Mouse (Mus musculus) forebrain, embryonic 11.5 days (tissue): ENCODE data around the gene Atp13a2. TPM values are rescaled to one million over a fixed set of nuclear protein-coding genes. Genes with fewer than 3 reads are reported as not detected.

Experiments used
- ATAC-seq: fragments of 200-750 bp; cut with Nextera tagmentation; replicated peaks from 2 replicates; pipeline ENCODE4 v1.8.0; 2017; ENCODE audit warnings: moderate TSS enrichment; ENCODE audit not compliant: low FRiP score
- DNase-seq: peaks from one replicate; pipeline ENCODE4 v3.0.0-alpha.2; 2017; ENCODE audit warnings: low spot score
- H3K27ac ChIP-seq: fragments of 300-500 bp; sonication (generic); 2 replicates; pipeline ENCODE4 v1.5.1; 2014; ENCODE audit warnings: low read depth, low read length
- H3K27me3 ChIP-seq: fragments of 300-500 bp; sonication (generic); 2 replicates; pipeline ENCODE4 v1.6.1; 2014; ENCODE audit warnings: mild to moderate bottlenecking, low read length, mixed read lengths; ENCODE audit not compliant: control insufficient read depth, insufficient read depth
- H3K36me3 ChIP-seq: fragments of 300-500 bp; sonication (generic); 2 replicates; pipeline ENCODE4 v1.6.1; 2014; ENCODE audit warnings: mild to moderate bottlenecking, low read length, moderate library complexity, mixed read lengths; ENCODE audit not compliant: control insufficient read depth, insufficient read depth
- H3K4me1 ChIP-seq: fragments of 300-500 bp; sonication (generic); replicated peaks from 2 replicates; pipeline ENCODE4 v1.6.1; 2014; ENCODE audit warnings: low read length, mixed read lengths; ENCODE audit not compliant: control insufficient read depth, insufficient read depth
- H3K4me2 ChIP-seq: fragments of 300-500 bp; sonication (generic); 2 replicates; pipeline ENCODE4 v1.6.1; 2014; ENCODE audit warnings: low read depth, mild to moderate bottlenecking, low read length, moderate library complexity, mixed read lengths; ENCODE audit not compliant: severe bottlenecking
- H3K4me3 ChIP-seq: fragments of 300-500 bp; sonication (generic); 2 replicates; pipeline ENCODE4 v1.5.1; 2014; ENCODE audit warnings: low read depth, low read length
- H3K9ac ChIP-seq: fragments of 300-500 bp; sonication (generic); 2 replicates; pipeline ENCODE4 v1.6.1; 2014; ENCODE audit warnings: low read length
- H3K9me3 ChIP-seq: fragments of 300-500 bp; sonication (generic); 2 replicates; pipeline ENCODE4 v1.6.1; 2016; ENCODE audit warnings: low read length, mixed read lengths; ENCODE audit not compliant: control insufficient read depth
- WGBS: fragments of 180-500 bp; shearing (Covaris S2); extraction: QIAGEN DNeasy Blood & Tissue Kit; methylation state at CpG from one replicate; pipeline ENCODE4 v1.1.7; 2014; 5-methylcytosine and 5-hydroxymethylcytosine counted together
- polyA plus RNA-seq: library from polyadenylated mRNA; unstranded; fragments of >200 nt; fragmentation: Nextera tagmentation; extraction: Ambion mirVana; gene quantifications from 2 replicates; pipeline ENCODE4 v1.2.1, GENCODE M21; 2014

Atp13a2 gene
- polyA plus RNA-seq, 1 experiment from 2014 or later, result 51.2 TPM

GRCm38 (mm10) chr4:141012558-141012957 lies 25.9 kb downstream of the Atp13a2 start:
- ATAC-seq (no peak), DNase-seq (no peak)
- Histone ChIP-seq H3K4me1 (peaks cover 13% of the 10 kb centered on the region), H3K4me3 (no peak overlapping the region), H3K4me2 (no peak overlapping the region), H3K27ac (peak overlapping the region; percentile 83; the same call in 1 of the 2 replicates), H3K9ac (peak overlapping the region; percentile 86), H3K9me3 (no peaks in the 10 kb centered on the region), H3K27me3 (no peaks in the 10 kb centered on the region), H3K36me3 (peaks cover 2% of the 10 kb centered on the region; the same call in 1 of the 2 replicates)
- 77% methylated on average over 10 of the region's 10 CpGs for WGBS

GRCm38 (mm10) chr4:141014114-141014513 lies 27.4 kb downstream of the Atp13a2 start:
- ATAC-seq (no peak), DNase-seq (no peak)
- H3K4me3 ChIP-seq, result no peak overlapping the region
- H3K4me2 ChIP-seq, result no peak overlapping the region
- no peaks in the 10 kb centered on the region for H3K9me3 ChIP-seq
- peaks cover 13% of the 10 kb centered on the region for H3K4me1 ChIP-seq
- peaks cover 2% of the 10 kb centered on the region; the same call in 1 of the 2 replicates for H3K36me3 ChIP-seq
- H3K9ac ChIP-seq, result no peak overlapping the region
- H3K27ac ChIP-seq, result no peak overlapping the region
- WGBS, result 68% methylated on average over 8 of the region's 8 CpGs
- no peaks in the 10 kb centered on the region for H3K27me3 ChIP-seq

GRCm38 (mm10) chr4:141014856-141015255 lies 28.2 kb downstream of the Atp13a2 start:
- Histone ChIP-seq H3K4me1 (peaks cover 13% of the 10 kb centered on the region), H3K9ac (no peak overlapping the region), H3K36me3 (peaks cover 2% of the 10 kb centered on the region; the same call in 1 of the 2 replicates), H3K4me3 (no peak overlapping the region), H3K9me3 (no peaks in the 10 kb centered on the region), H3K27ac (no peak overlapping the region), H3K27me3 (no peaks in the 10 kb centered on the region), H3K4me2 (no peak overlapping the region)
- DNase-seq, result no peak
- ATAC-seq, result no peak
- WGBS, result 89% methylated on average over 11 of the region's 11 CpGs

- Histone ChIP-seq H3K36me3 (peaks cover 2% of the 10 kb centered on the region; the same call in 1 of the 2 replicates), H3K27ac (no peak overlapping the region), H3K27me3 (no peaks in the 10 kb centered on the region), H3K4me1 (peaks cover 15% of the 10 kb centered on the region), H3K4me3 (no peak overlapping the region), H3K9ac (no peak overlapping the region), H3K9me3 (no peaks in the 10 kb centered on the region), H3K4me2 (no peak overlapping the region)
- 80% methylated on average over 7 of the region's 7 CpGs for WGBS
- DNase-seq (no peak), ATAC-seq (no peak)
Measured at GRCm38 (mm10) chr4:141015356-141015755, 28.7 kb downstream of the Atp13a2 start.

GRCm38 (mm10) chr4:141016311-141016710 lies 29.6 kb downstream of the Atp13a2 start:
- Histone ChIP-seq H3K4me3 (no peak overlapping the region), H3K4me1 (peaks cover 24% of the 10 kb centered on the region), H3K27me3 (no peaks in the 10 kb centered on the region), H3K9ac (no peak overlapping the region), H3K4me2 (no peak overlapping the region), H3K36me3 (peaks cover 2% of the 10 kb centered on the region; the same call in 1 of the 2 replicates), H3K27ac (no peak overlapping the region), H3K9me3 (no peaks in the 10 kb centered on the region)
- ATAC-seq, result no peak
- WGBS, result 87% methylated on average over 9 of the region's 9 CpGs
- DNase-seq, result no peak

GRCm38 (mm10) chr4:141017657-141018436 lies 31.2 kb downstream of the Atp13a2 start:
- no peaks in the 10 kb centered on the region for H3K9me3 ChIP-seq
- no peak overlapping the region for H3K4me2 ChIP-seq
- H3K9ac ChIP-seq, result no peak overlapping the region
- no peak overlapping the region for H3K4me3 ChIP-seq
- H3K36me3 ChIP-seq, result peaks cover 2% of the 10 kb centered on the region; the same call in 1 of the 2 replicates
- WGBS, result 84% methylated on average over 29 of the region's 29 CpGs
- H3K4me1 ChIP-seq, result peaks cover 18% of the 10 kb centered on the region
- ATAC-seq, result no peak
- H3K27me3 ChIP-seq, result no peaks in the 10 kb centered on the region
- peak; percentile 55 for DNase-seq
- no peak overlapping the region for H3K27ac ChIP-seq

- Histone ChIP-seq H3K4me2 (no peak overlapping the region), H3K9ac (peak overlapping the region; percentile 52; the same call in 1 of the 2 replicates), H3K9me3 (no peaks in the 10 kb centered on the region), H3K4me3 (no peak overlapping the region), H3K4me1 (peaks cover 18% of the 10 kb centered on the region), H3K27ac (peak overlapping the region; percentile 90), H3K27me3 (no peaks in the 10 kb centered on the region), H3K36me3 (peaks cover 2% of the 10 kb centered on the region; the same call in 1 of the 2 replicates)
- ATAC-seq, result no peak
- WGBS, result 90% methylated on average over 17 of the region's 17 CpGs
- peak; percentile 55 for DNase-seq
Measured at GRCm38 (mm10) chr4:141020220-141020619, 33.5 kb downstream of the Atp13a2 start.

GRCm38 (mm10) chr4:141020811-141021613 lies 34.3 kb downstream of the Atp13a2 start:
- Histone ChIP-seq H3K4me2 (peak overlapping the region; percentile 28; the same call in 1 of the 2 replicates), H3K36me3 (peaks cover 2% of the 10 kb centered on the region; the same call in 1 of the 2 replicates), H3K9me3 (no peaks in the 10 kb centered on the region), H3K9ac (peak overlapping the region; percentile 52), H3K27me3 (no peaks in the 10 kb centered on the region), H3K4me1 (peaks cover 18% of the 10 kb centered on the region), H3K27ac (peak overlapping the region; percentile 90), H3K4me3 (no peak overlapping the region)
- ATAC-seq, result peak; percentile 80
- DNase-seq, result peak; percentile 83
- WGBS, result 34% methylated on average over 14 of the region's 14 CpGs
